Mouse (Mus musculus) c-Kit-positive CD71-positive TER-119-positive erythroid progenitor cells, embryonic 14.5 days (primary cell): Measurements from ENCODE around the gene Dennd4b.
"Not testable (repeated sequence)": the region's sequence is repeated elsewhere in the genome, so short reads cannot be mapped to it uniquely, and the experiment has no call there.

Experiments used
- DNase-seq: peaks from one replicate; pipeline ENCODE4 v3.0.0-alpha.2; 2013; ENCODE audit warnings: low spot score

The Dennd4b gene

GRCm38 (mm10) chr3:90253174-90253573, 11.8 kb upstream of the Dennd4b start:
- not testable (repeated sequence) for DNase-seq

- peak; percentile 89 for DNase-seq
Observed at GRCm38 (mm10) chr3:90253653-90254418, 11.1 kb upstream of the Dennd4b start, which contains the start of gene Crtc2. Gene Crtc2, plus strand, starts transcription at chr3:90254163.

GRCm38 (mm10) chr3:90254419-90255193, 10.4 kb upstream of the Dennd4b start:
- DNase-seq: peak; percentile 15

GRCm38 (mm10) chr3:90255194-90255565, 9.8 kb upstream of the Dennd4b start:
- DNase-seq: no peak

GRCm38 (mm10) chr3:90255784-90256353, 9.1 kb upstream of the Dennd4b start:
- no peak for DNase-seq

GRCm38 (mm10) chr3:90256731-90257530, 8.1 kb upstream of the Dennd4b start:
- no peak for DNase-seq

GRCm38 (mm10) chr3:90258521-90258920, 6.5 kb upstream of the Dennd4b start:
- no peak for DNase-seq

- DNase-seq: no peak
Observed at GRCm38 (mm10) chr3:90263121-90263771, 1.7 kb upstream of the Dennd4b start.

GRCm38 (mm10) chr3:90264687-90265033, 325 bp upstream of the Dennd4b start:
- no peak for DNase-seq

GRCm38 (mm10) chr3:90265932-90266741, 1.2 kb downstream of the Dennd4b start:
- peak; percentile 51 for DNase-seq

- no peak for DNase-seq
Observed at GRCm38 (mm10) chr3:90266901-90267775, 2.2 kb downstream of the Dennd4b start.

- DNase-seq: no peak
Observed at GRCm38 (mm10) chr3:90268190-90268589, 3.2 kb downstream of the Dennd4b start.

GRCm38 (mm10) chr3:90268971-90269370, 4.0 kb downstream of the Dennd4b start:
- DNase-seq: no peak

- DNase-seq: no peak
Observed at GRCm38 (mm10) chr3:90270784-90271183, 5.8 kb downstream of the Dennd4b start.

GRCm38 (mm10) chr3:90272170-90272569, 7.2 kb downstream of the Dennd4b start:
- no peak for DNase-seq

- DNase-seq: no peak
Observed at GRCm38 (mm10) chr3:90273855-90274254, 8.9 kb downstream of the Dennd4b start.

- DNase-seq: no peak
Observed at GRCm38 (mm10) chr3:90275286-90275685, 10.3 kb downstream of the Dennd4b start.

- no peak for DNase-seq
Observed at GRCm38 (mm10) chr3:90276858-90277257, 11.9 kb downstream of the Dennd4b start.

GRCm38 (mm10) chr3:90277793-90278192, 12.8 kb downstream of the Dennd4b start:
- DNase-seq: no peak

GRCm38 (mm10) chr3:90278211-90278610, 13.2 kb downstream of the Dennd4b start:
- no peak for DNase-seq
